Mouse (Mus musculus) C2C12 (cell line): ENCODE measurements around the gene Tm9sf2. TPM values are rescaled to one million over a fixed set of nuclear protein-coding genes. Genes with fewer than 3 reads are reported as not detected.

Experiments used
- H3K27me3 ChIP-seq: one replicate; pipeline ENCODE4 v1.6.1; 2011; ENCODE audit not compliant: control insufficient read depth, insufficient read depth, insufficient read length
- H3K36me3 ChIP-seq: one replicate; pipeline ENCODE4 v1.6.1; 2011; ENCODE audit not compliant: control insufficient read depth, insufficient read depth
- H3K4me3 ChIP-seq: one replicate; pipeline ENCODE4 v1.5.1; 2011; ENCODE audit warnings: mild to moderate bottlenecking, control low read depth; ENCODE audit not compliant: poor library complexity, insufficient read depth, severe bottlenecking
- H3K79me2 ChIP-seq: one replicate; pipeline ENCODE4 v1.6.1; 2011; ENCODE audit not compliant: control insufficient read depth, insufficient read depth
- H3K79me3 ChIP-seq: one replicate; pipeline ENCODE4 v1.6.1; 2011; ENCODE audit warnings: low read depth, control low read depth
- H3ac ChIP-seq: one replicate; pipeline ENCODE3; 2011; ENCODE audit warnings: low read depth; ENCODE audit not compliant: control insufficient read depth, insufficient read length
- CEBPB ChIP-seq: IDR thresholded peaks from one replicate; pipeline ENCODE4 v1.6.1; 2011; ENCODE audit warnings: low read depth, mild to moderate bottlenecking, control low read depth, moderate library complexity
- CTCF ChIP-seq: IDR thresholded peaks from one replicate; pipeline ENCODE4 v1.5.1; 2011; ENCODE audit not compliant: control insufficient read depth, insufficient read depth, insufficient read length
- FOSL1 ChIP-seq: IDR thresholded peaks from one replicate; pipeline ENCODE4 v1.8.0; 2011; ENCODE audit warnings: mild to moderate bottlenecking, low read length; ENCODE audit not compliant: poor library complexity, insufficient read depth, severe bottlenecking
- MAX ChIP-seq: IDR thresholded peaks from one replicate; pipeline ENCODE4 v1.6.1; 2011; ENCODE audit warnings: mild to moderate bottlenecking, control low read depth
- MYOD1 ChIP-seq: IDR thresholded peaks from one replicate; pipeline ENCODE4 v1.6.1; 2011; ENCODE audit warnings: low read depth; ENCODE audit not compliant: control insufficient read depth, insufficient read length
- MYOG ChIP-seq: IDR thresholded peaks from one replicate; pipeline ENCODE4 v1.6.1; 2011; ENCODE audit not compliant: control insufficient read depth, insufficient read length; ENCODE audit errors: extremely low read depth
- USF1 ChIP-seq: IDR thresholded peaks from one replicate; pipeline ENCODE4 v1.6.1; 2011; ENCODE audit warnings: low read depth, mild to moderate bottlenecking, control low read depth, moderate library complexity
- polyA plus RNA-seq: library from polyadenylated mRNA; unstranded; fragments of >200 nt; fragmentation: generic; extraction: Trizol; gene quantifications from one replicate; pipeline ENCODE4 v1.2.1, GENCODE M21; 2012; ENCODE audit warnings: missing spikeins

The Tm9sf2 gene
- polyA plus RNA-seq, 1 experiment, result 44.6 TPM

DNA sequence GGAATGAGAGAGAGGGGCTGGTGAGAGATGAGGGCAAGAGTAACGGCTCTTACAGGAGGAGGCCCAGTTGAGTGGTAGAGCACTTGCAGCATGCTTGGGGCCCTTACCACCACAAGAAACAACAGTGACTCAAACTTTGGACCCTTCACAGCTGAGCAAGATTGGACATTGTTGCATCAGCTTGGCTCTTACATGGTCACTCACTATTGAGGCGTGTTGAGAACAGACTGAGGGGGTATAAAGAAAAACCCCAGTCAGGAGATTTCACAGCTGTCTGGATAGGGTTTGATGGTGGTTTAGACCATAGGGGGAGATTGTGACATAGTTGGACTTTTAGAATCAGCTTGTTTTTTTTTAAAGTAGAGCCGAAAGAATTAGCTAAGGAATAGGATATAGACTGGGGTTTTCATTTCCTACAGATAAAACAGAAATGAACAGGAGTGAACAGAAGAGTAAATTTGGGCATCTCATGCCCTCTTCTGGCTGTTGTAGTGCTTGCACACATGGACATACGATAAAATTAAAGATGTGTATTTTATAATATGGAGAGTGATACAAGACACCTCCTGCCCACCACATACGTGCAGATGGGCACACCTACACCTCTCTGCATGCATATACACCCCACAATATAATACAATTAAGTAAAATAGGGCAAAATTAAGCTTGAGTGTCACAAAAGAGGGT is 23.4 kb downstream of the Tm9sf2 start:
- Histone ChIP-seq H3ac (no peak overlapping the region), H3K4me3 (no peak overlapping the region), H3K79me2 (peaks cover 21% of the 10 kb centered on the region), H3K27me3 (no peaks in the 10 kb centered on the region), H3K79me3 (peaks cover 9% of the 10 kb centered on the region), H3K36me3 (peaks cover 70% of the 10 kb centered on the region)
- TF ChIP-seq FOSL1, result no peak
- TF ChIP-seq MAX, result no peak
- TF ChIP-seq MYOD1, result no peak
- no peak for TF ChIP-seq USF1
- no peak for TF ChIP-seq MYOG

DNA sequence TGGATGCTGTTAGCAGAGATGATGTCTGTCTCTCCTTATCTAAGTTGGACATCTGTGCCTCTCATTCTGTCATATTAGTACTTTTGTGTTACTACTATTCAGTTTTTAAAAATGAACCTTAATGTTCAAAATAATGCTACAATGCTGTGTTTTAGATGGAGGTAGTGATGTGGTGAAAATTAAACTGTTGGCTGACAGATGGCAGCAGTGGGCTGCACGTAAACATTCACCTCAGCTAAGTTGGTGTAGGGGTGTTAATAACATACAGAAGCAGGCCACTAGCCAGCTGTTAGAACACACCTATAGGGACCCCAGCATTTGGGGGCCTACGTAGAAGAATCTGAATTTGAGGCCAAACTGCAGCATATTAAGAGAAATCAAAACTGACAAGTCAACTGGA is 24.8 kb downstream of the Tm9sf2 start:
- Histone ChIP-seq H3K79me3 (peaks cover 6% of the 10 kb centered on the region), H3K4me3 (no peak overlapping the region), H3K36me3 (peaks cover 66% of the 10 kb centered on the region), H3ac (no peak overlapping the region), H3K27me3 (no peaks in the 10 kb centered on the region), H3K79me2 (peaks cover 21% of the 10 kb centered on the region)
- TF ChIP-seq CTCF, result no peak
- no peak for TF ChIP-seq FOSL1
- no peak for TF ChIP-seq MYOD1
- TF ChIP-seq CEBPB, result no peak
- no peak for TF ChIP-seq MAX
- TF ChIP-seq USF1, result no peak
- no peak for TF ChIP-seq MYOG

DNA sequence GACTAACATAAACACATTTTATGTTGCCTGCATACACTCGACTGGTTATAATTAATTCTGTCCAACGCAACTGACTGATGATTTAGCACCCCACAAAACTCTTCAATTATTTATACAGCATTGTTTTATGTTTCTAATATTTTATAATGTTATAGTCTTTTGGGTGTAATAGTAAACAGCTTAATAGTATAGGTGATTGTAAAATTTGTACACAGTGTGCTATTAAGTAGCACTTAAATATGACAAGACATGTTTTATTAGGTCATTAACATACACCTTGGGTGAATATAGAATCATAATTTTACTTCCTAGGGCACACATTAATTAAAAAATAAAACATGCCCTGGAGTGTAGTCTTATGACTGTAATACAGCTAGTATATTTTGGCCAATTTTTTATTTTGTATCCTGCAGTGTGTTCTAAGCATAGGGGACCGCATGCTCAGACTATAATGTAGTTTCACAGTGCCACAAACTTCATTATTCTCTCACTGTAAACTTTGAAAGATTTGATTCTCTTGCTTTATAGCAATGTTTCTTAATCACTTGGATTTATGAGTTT is 29.6 kb downstream of the Tm9sf2 start:
- Histone ChIP-seq H3K79me3 (peaks cover 5% of the 10 kb centered on the region), H3K36me3 (peaks cover 60% of the 10 kb centered on the region), H3K79me2 (peaks cover 8% of the 10 kb centered on the region), H3K27me3 (no peaks in the 10 kb centered on the region), H3K4me3 (no peak overlapping the region), H3ac (no peak overlapping the region)
- TF ChIP-seq USF1, result no peak
- no peak for TF ChIP-seq MYOG
- TF ChIP-seq FOSL1, result no peak
- TF ChIP-seq CTCF, result no peak
- no peak for TF ChIP-seq CEBPB
- TF ChIP-seq MAX, result no peak
- no peak for TF ChIP-seq MYOD1

DNA sequence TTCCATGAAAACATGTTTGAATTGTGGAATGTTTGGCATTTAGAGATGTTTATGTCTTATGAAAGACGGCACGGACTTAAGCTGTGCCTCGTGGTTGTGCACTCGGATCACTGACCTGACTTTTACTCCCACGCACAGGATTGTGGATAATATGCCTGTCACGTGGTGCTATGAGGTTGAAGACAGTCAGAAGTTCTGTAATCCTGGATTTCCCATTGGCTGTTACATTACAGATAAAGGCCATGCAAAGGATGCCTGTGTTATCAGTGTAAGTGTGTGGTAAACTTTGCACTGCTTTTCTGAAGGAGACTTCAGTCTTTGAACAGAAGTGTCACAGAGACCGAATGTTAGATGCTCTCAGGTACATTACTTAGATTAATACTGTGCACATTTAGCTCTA is 30.4 kb downstream of the Tm9sf2 start:
- Histone ChIP-seq H3ac (no peak overlapping the region), H3K4me3 (no peak overlapping the region), H3K79me3 (peaks cover 4% of the 10 kb centered on the region), H3K27me3 (no peaks in the 10 kb centered on the region), H3K36me3 (peaks cover 64% of the 10 kb centered on the region), H3K79me2 (peaks cover 8% of the 10 kb centered on the region)
- peak; percentile 3 for TF ChIP-seq USF1
- TF ChIP-seq FOSL1, result no peak
- TF ChIP-seq MYOG, result no peak

DNA sequence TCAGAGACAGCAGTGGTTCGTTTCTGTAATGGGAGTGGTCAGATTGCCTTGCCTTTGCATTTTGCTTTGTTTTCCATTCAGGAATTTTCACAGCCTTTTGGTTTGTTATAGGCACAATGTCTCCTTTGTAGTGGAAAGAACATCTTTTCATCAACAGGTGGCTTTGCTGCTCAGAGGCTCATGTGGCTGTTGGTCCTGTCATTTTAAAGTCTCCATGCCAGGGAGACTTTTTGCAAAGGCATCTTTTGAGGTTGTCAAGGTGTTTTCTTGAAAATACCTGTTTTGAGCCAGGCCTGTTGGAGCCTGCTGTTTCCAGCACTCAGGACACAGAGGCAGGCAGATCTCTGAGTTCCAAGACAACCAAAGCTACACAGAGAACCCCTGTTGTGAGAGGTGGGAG is 33.3 kb downstream of the Tm9sf2 start:
- Histone ChIP-seq H3K27me3 (no peaks in the 10 kb centered on the region), H3K4me3 (no peak overlapping the region), H3K36me3 (peaks cover 77% of the 10 kb centered on the region), H3K79me2 (peaks cover 8% of the 10 kb centered on the region), H3ac (no peak overlapping the region), H3K79me3 (no peaks in the 10 kb centered on the region)
- no peak for TF ChIP-seq MYOD1
- no peak for TF ChIP-seq FOSL1
- TF ChIP-seq CEBPB, result no peak
- TF ChIP-seq MYOG, result no peak
- no peak for TF ChIP-seq MAX
- TF ChIP-seq CTCF, result no peak
- TF ChIP-seq USF1, result no peak

DNA sequence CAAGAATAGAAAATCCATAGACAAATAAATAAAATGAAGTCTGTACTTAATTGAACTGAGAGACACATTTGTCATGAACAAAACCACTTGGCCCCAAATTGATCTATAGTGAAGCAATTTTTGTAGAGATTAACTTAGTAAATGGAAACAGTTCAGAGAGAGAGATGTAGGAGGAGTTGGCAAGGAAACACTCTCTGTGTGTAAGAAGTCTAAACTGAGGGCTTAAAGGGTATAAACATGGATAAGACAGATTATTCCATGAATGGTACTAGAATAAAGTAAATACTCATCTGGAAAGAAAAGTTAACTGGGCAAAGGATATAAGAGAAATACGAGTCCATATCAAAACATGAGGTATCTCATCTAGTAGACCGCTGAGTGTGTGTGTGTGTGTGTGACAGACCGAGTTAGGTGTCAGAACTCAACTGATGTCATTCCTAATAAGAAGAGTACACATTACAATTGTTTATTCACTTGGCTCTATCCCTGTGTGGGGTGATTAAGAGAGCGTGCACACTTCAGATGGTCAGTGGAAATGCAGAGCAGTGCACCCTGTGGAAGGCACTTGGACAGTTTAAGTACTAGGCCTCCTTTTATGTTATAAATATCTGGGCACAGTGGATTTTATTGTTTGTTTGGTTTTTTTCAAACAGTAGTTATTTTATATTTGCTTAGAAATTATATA is 36.9 kb downstream of the Tm9sf2 start:
- Histone ChIP-seq H3K36me3 (peaks cover 90% of the 10 kb centered on the region), H3K79me3 (no peaks in the 10 kb centered on the region), H3ac (no peak overlapping the region), H3K4me3 (no peak overlapping the region), H3K27me3 (no peaks in the 10 kb centered on the region), H3K79me2 (no peaks in the 10 kb centered on the region)
- TF ChIP-seq CEBPB (no peak), FOSL1 (no peak), MAX (no peak), USF1 (no peak), MYOD1 (no peak)
